Mouse (Mus musculus) MEL (cell line): ENCODE measurements around the gene Rasip1. TPM values are rescaled to one million over a fixed set of nuclear protein-coding genes. Genes with fewer than 3 reads are reported as not detected.

Source experiments
- DNase-seq: peaks from one replicate; pipeline ENCODE4 v3.0.0; 2011; ENCODE audit warnings: low read depth, low spot score
- H3K27ac ChIP-seq: 2 replicates; pipeline ENCODE4 v1.5.1; 2012; ENCODE audit warnings: low read depth, mild to moderate bottlenecking, control low read depth, low read length, moderate library complexity; ENCODE audit not compliant: control insufficient read depth
- H3K27me3 ChIP-seq, 2 experiments: fragments of 150-350 bp in 1 of 2; sonication (generic) in 1 of 2; 2 replicates each; pipeline ENCODE4 v1.6.1; 2012; ENCODE audit warnings: low read length in 2 of 2, mild to moderate bottlenecking in 2 of 2, improper control_type of control experiment in 1 of 2, moderate library complexity in 1 of 2; ENCODE audit not compliant: insufficient read depth in 2 of 2, control insufficient read depth in 1 of 2
- H3K36me3 ChIP-seq, 2 experiments: 2 replicates each; pipeline ENCODE4 v1.6.1; 2012 to 2014; ENCODE audit warnings: low read length in 2 of 2, improper control_type of control experiment in 1 of 2, inconsistent platforms in 1 of 2, mild to moderate bottlenecking in 1 of 2; ENCODE audit not compliant: insufficient read depth in 2 of 2, control insufficient read depth in 1 of 2
- H3K4me1 ChIP-seq, 2 experiments: fragments of 150-350 bp in 1 of 2; sonication (generic) in 1 of 2; 2 replicates each; pipeline ENCODE4 v1.6.1; 2012; ENCODE audit warnings: low read length in 2 of 2, improper control_type of control experiment in 1 of 2, mild to moderate bottlenecking in 1 of 2; ENCODE audit not compliant: insufficient read depth in 2 of 2, control insufficient read depth in 1 of 2
- H3K4me3 ChIP-seq, 2 experiments: fragments of 150-350 bp in 1 of 2; sonication (generic) in 1 of 2; 2 replicates each; pipeline ENCODE4 v1.5.1; 2012; ENCODE audit warnings: low read depth in 2 of 2, low read length in 2 of 2, mild to moderate bottlenecking in 2 of 2, moderate library complexity in 2 of 2, control low read depth in 1 of 2, improper control_type of control experiment in 1 of 2; ENCODE audit not compliant: control insufficient read depth in 1 of 2, insufficient read depth in 1 of 2
- H3K79me2 ChIP-seq: 2 replicates; pipeline ENCODE4 v1.6.1; 2012; ENCODE audit warnings: mild to moderate bottlenecking, low read length, moderate library complexity; ENCODE audit not compliant: control insufficient read depth, poor library complexity, insufficient read depth
- H3K9ac ChIP-seq: 2 replicates; pipeline ENCODE4 v1.6.1; 2012; ENCODE audit warnings: low read depth, mild to moderate bottlenecking, control low read depth, low read length, moderate library complexity; ENCODE audit not compliant: control insufficient read depth, poor library complexity, severe bottlenecking
- H3K9me3 ChIP-seq: fragments of 150-350 bp; sonication (generic); replicated peaks from 2 replicates; pipeline ENCODE4 v1.6.1; 2012; ENCODE audit warnings: mild to moderate bottlenecking, low read length, improper control_type of control experiment, moderate library complexity; ENCODE audit not compliant: insufficient read depth
- BHLHE40 ChIP-seq: IDR thresholded peaks from 2 replicates; pipeline ENCODE4 v1.6.1; 2012; ENCODE audit warnings: low read depth, mild to moderate bottlenecking, inconsistent platforms, low read length, improper control_type of control experiment, borderline replicate concordance
- CHD1 ChIP-seq: IDR thresholded peaks from 2 replicates; pipeline ENCODE4 v1.6.1; 2012; ENCODE audit warnings: low read depth, mild to moderate bottlenecking, inconsistent platforms, low read length, improper control_type of control experiment
- CTCF ChIP-seq, 3 experiments: IDR thresholded peaks in 2 of 3; conservative IDR thresholded peaks in 1 of 3; 2 replicates each; pipeline ENCODE4 v1.5.1; 2011 to 2012; ENCODE audit warnings: low read length in 3 of 3, low read depth in 2 of 3, mild to moderate bottlenecking in 2 of 3, improper control_type of control experiment in 1 of 3, inconsistent platforms in 1 of 3, mixed read lengths in 1 of 3, moderate library complexity in 1 of 3; ENCODE audit not compliant: control insufficient read depth in 1 of 3, insufficient read depth in 1 of 3, poor library complexity in 1 of 3, severe bottlenecking in 1 of 3
- E2F4 ChIP-seq: IDR thresholded peaks from 2 replicates; pipeline ENCODE4 v1.6.1; 2011; ENCODE audit warnings: low read depth, low read length, improper control_type of control experiment, borderline replicate concordance
- ELF1 ChIP-seq: IDR thresholded peaks from 2 replicates; pipeline ENCODE4 v1.6.1; 2014; ENCODE audit warnings: low read depth, mild to moderate bottlenecking, inconsistent platforms, low read length, improper control_type of control experiment, moderate library complexity
- ETS1 ChIP-seq: IDR thresholded peaks from 2 replicates; pipeline ENCODE4 v1.6.1; 2012; ENCODE audit warnings: low read depth, mild to moderate bottlenecking, inconsistent platforms, low read length, improper control_type of control experiment, moderate library complexity
- GABPA ChIP-seq: IDR thresholded peaks from 2 replicates; pipeline ENCODE4 v1.6.1; 2012; ENCODE audit warnings: low read depth, mild to moderate bottlenecking, inconsistent platforms, low read length, improper control_type of control experiment, moderate library complexity
- GATA1 ChIP-seq: IDR thresholded peaks from 2 replicates; pipeline ENCODE4 v1.6.1; 2011; ENCODE audit warnings: low read depth, low read length, improper control_type of control experiment
- HCFC1 ChIP-seq: IDR thresholded peaks from 2 replicates; pipeline ENCODE4 v1.6.1; 2012; ENCODE audit warnings: low read depth, mild to moderate bottlenecking, inconsistent platforms, low read length, improper control_type of control experiment, moderate library complexity
- JUND ChIP-seq: IDR thresholded peaks from 2 replicates; pipeline ENCODE4 v1.6.1; 2011; ENCODE audit warnings: low read depth, mild to moderate bottlenecking, improper control_type of control experiment, low read length
- MAFK ChIP-seq: IDR thresholded peaks from 2 replicates; pipeline ENCODE4 v1.6.1; 2011; ENCODE audit warnings: low read depth, mild to moderate bottlenecking, low read length, improper control_type of control experiment, borderline replicate concordance
- MYB ChIP-seq: IDR thresholded peaks from 2 replicates; pipeline ENCODE4 v1.6.1; 2011; ENCODE audit warnings: mild to moderate bottlenecking, low read depth, low read length, improper control_type of control experiment
- MYC ChIP-seq: IDR thresholded peaks from 2 replicates; pipeline ENCODE4 v1.6.1; 2011; ENCODE audit warnings: low read depth, mild to moderate bottlenecking, low read length, improper control_type of control experiment, moderate library complexity
- NRF1 ChIP-seq: IDR thresholded peaks from 2 replicates; pipeline ENCODE4 v1.6.1; 2014; ENCODE audit warnings: low read depth, mild to moderate bottlenecking, inconsistent platforms, low read length, improper control_type of control experiment, moderate library complexity; ENCODE audit not compliant: poor library complexity, insufficient read depth, severe bottlenecking
- POLR2AphosphoS2 ChIP-seq: IDR thresholded peaks from 2 replicates; pipeline ENCODE4 v1.6.1; 2011; ENCODE audit warnings: low read length, improper control_type of control experiment
- RAD21 ChIP-seq: IDR thresholded peaks from 2 replicates; pipeline ENCODE4 v1.6.1; 2011; ENCODE audit warnings: mild to moderate bottlenecking, low read depth, low read length, improper control_type of control experiment
- RCOR1 ChIP-seq: IDR thresholded peaks from 2 replicates; pipeline ENCODE4 v1.6.1; 2012; ENCODE audit warnings: low read depth, mild to moderate bottlenecking, inconsistent platforms, low read length, improper control_type of control experiment
- SIN3A ChIP-seq: IDR thresholded peaks from 2 replicates; pipeline ENCODE4 v1.6.1; 2012; ENCODE audit warnings: low read length, improper control_type of control experiment, inconsistent platforms
- SMC3 ChIP-seq: IDR thresholded peaks from 2 replicates; pipeline ENCODE4 v1.6.1; 2011; ENCODE audit warnings: low read depth, low read length, improper control_type of control experiment
- UBTF ChIP-seq: IDR thresholded peaks from 2 replicates; pipeline ENCODE4 v1.6.1; 2012; ENCODE audit warnings: low read depth, mild to moderate bottlenecking, inconsistent platforms, low read length, improper control_type of control experiment, moderate library complexity, borderline replicate concordance; ENCODE audit not compliant: insufficient read depth
- USF1 ChIP-seq: IDR thresholded peaks from 2 replicates; pipeline ENCODE4 v1.6.1; 2014; ENCODE audit warnings: low read depth, mild to moderate bottlenecking, inconsistent platforms, low read length, improper control_type of control experiment, moderate library complexity
- USF2 ChIP-seq, 2 experiments: IDR thresholded peaks; 2 replicates each; pipeline ENCODE4 v1.6.1; 2011 to 2012; ENCODE audit warnings: improper control_type of control experiment in 2 of 2, low read length in 2 of 2, borderline replicate concordance in 1 of 2, inconsistent platforms in 1 of 2, low read depth in 1 of 2, mild to moderate bottlenecking in 1 of 2; ENCODE audit not compliant: insufficient read depth in 1 of 2
- ZC3H11A ChIP-seq: IDR thresholded peaks from 2 replicates; pipeline ENCODE4 v1.6.1; 2012; ENCODE audit warnings: low read depth, mild to moderate bottlenecking, inconsistent platforms, low read length, improper control_type of control experiment
- ZKSCAN1 ChIP-seq: IDR thresholded peaks from 2 replicates; pipeline ENCODE4 v1.6.1; 2012; ENCODE audit warnings: low read depth, mild to moderate bottlenecking, inconsistent platforms, low read length, improper control_type of control experiment, moderate library complexity
- ZNF384 ChIP-seq: IDR thresholded peaks from 2 replicates; pipeline ENCODE4 v1.6.1; 2012; ENCODE audit warnings: low read depth, mild to moderate bottlenecking, inconsistent platforms, low read length, improper control_type of control experiment
- polyA plus RNA-seq, 2 experiments: library from polyadenylated mRNA; stranded (reverse) in 1 of 2; unstranded in 1 of 2; fragments of >175 nt in 1 of 2; fragments of >200 nt in 1 of 2; gene quantifications; 2 replicates each; pipeline versions ENCODE4 v1.2.1 to v1.2.4; 2012; ENCODE audit warnings: low replicate concordance in 2 of 2, low read depth in 1 of 2; ENCODE audit not compliant: insufficient read length in 2 of 2, insufficient read depth in 1 of 2, missing spikeins in 1 of 2
- total RNA-seq: library from RNA; depleted of rRNA; stranded (reverse); fragments of 300-350 nt; gene quantifications from 2 replicates; pipeline ENCODE4 v1.2.3, GENCODE M21; 2012

The Rasip1 gene
- total and polyA plus RNA-seq, 3 experiments: 0.65 to 1.1 TPM; not detected in 1

DNA sequence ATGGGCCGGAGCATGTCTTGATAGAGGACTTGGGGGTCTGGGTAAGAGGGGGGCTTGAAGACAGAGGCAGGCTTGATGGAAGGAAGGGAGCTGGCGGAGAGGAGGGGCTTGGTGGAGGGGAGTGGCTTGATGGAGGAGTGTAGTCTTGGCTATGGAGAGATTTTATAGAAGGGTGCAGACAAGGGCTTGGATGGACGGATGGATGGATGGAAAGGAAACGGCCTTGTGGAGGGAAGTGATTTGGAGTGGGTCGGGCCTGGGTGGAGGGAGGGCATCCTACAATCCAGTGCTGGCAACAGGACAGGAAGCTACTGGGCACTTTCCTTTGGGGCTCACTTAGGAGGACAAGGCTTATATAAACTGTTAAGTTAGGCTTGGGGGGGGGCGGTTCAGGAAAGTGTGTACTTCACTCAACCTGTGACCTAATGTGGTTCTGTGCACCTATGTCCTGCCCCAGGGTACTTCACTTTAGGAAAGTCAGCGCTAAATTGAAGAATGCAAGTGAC lies 664 bp upstream of the Rasip1 start:
- H3K79me2 ChIP-seq: peaks cover 2% of the 10 kb centered on the region; the same call in 1 of the 2 replicates
- H3K27ac ChIP-seq: no peak overlapping the region
- H3K4me3 ChIP-seq: no peak overlapping the region
- no peaks in the 10 kb centered on the region for H3K9me3 ChIP-seq
- H3K36me3 ChIP-seq: no peaks in the 10 kb centered on the region
- no peaks in the 10 kb centered on the region; a peak in 1 of 4 replicates for H3K27me3 ChIP-seq
- TF ChIP-seq MYB (no peak), USF2 (IDR thresholded peaks at IDR 0.05; ENCODE audit: borderline replicate concordance in 1 of 2, insufficient read depth in 1 of 2, low read depth in 1 of 2, low read length in 2 of 2) (no peak), BHLHE40 (no peak), SMC3 (no peak), ZC3H11A (no peak), SIN3A (no peak), CHD1 (no peak), USF1 (no peak), CTCF (IDR thresholded peaks at IDR 0.05 in 2 of 3, conservative IDR thresholded peaks at IDR 0.05 in 1 of 3; ENCODE audit: control insufficient read depth in 1 of 3, insufficient read depth in 1 of 3, low read depth in 2 of 3, low read length in 3 of 3, poor library complexity in 1 of 3, severe bottlenecking in 1 of 3) (no peak), GATA1 (no peak), ZKSCAN1 (no peak), RAD21 (no peak)
- no peak overlapping the region for H3K9ac ChIP-seq
- no peak for DNase-seq
- peaks cover 0 to 13% of the 10 kb centered on the region in 2 experiments; a peak in 1 of 4 replicates for H3K4me1 ChIP-seq

DNA sequence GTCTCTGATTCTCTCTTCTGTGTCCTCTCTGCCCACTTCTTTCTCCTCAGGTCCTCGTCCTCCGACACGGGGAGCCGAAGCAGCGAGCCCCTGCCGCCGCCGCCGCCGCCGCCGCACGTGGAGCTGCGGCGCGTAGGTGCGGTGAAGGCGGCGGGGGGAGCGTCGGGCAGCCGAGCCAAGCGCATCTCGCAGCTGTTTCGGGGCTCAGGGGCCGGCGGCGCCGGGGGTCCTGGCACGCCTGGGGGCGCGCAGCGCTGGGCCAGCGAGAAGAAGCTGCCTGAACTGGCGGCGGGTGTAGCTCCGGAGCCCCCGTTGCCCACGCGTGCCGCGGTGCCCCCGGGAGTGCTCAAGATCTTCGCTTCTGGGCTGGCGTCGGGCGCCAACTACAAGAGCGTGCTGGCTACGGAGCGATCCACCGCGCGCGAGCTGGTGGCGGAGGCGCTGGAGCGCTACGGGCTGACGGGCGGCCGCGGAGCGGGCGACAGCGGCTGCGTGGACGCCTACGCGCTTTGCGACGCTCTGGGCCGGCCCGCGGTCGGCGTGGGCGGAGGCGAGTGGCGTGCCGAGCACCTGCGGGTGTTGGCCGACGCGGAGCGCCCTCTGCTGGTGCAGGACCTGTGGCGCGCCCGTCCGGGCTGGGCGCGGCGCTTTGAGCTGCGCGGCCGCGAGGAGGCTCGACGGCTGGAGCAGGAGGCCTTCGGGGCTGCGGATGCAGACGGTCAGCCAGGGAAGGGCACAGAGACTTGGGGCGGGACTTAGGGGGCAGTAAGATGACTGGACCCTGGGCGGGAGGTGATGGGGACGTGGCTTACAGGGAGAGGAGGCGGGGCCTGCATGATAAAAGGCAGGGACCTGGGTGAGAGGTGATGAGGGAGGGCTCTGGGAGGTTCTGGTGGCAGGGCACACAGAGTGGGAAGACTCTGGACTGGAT lies 1.3 kb downstream of the Rasip1 start:
- DNase-seq: peak; percentile 89
- Histone ChIP-seq H3K9me3 (no peaks in the 10 kb centered on the region), H3K27me3 (no peaks in the 10 kb centered on the region), H3K9ac (peak overlapping the region; percentile 88), H3K79me2 (peaks cover 2% of the 10 kb centered on the region; the same call in 1 of the 2 replicates), H3K4me1 (peaks cover 0 to 13% of the 10 kb centered on the region in 2 experiments; a peak in 1 of 4 replicates), H3K4me3 (peak overlapping the region; percentile 59 to 60), H3K27ac (no peak overlapping the region), H3K36me3 (no peaks in the 10 kb centered on the region)
- TF ChIP-seq USF2 (IDR thresholded peaks at IDR 0.05; ENCODE audit: borderline replicate concordance in 1 of 2, insufficient read depth in 1 of 2, low read depth in 1 of 2, low read length in 2 of 2) (no peak), NRF1 (peak; percentile 46; the same call in 1 of the 2 replicates), SMC3 (peak; percentile 76), MYB (no peak), UBTF (0 out of 2 replicates have a peak, but pooled peaks have one; percentile 67), GABPA (no peak), E2F4 (no peak), MAFK (no peak), CTCF (IDR thresholded peaks at IDR 0.05 in 2 of 3, conservative IDR thresholded peaks at IDR 0.05 in 1 of 3; ENCODE audit: control insufficient read depth in 1 of 3, insufficient read depth in 1 of 3, low read depth in 2 of 3, low read length in 3 of 3, poor library complexity in 1 of 3, severe bottlenecking in 1 of 3) (peak; percentile 58 to 93 (median 89)), JUND (no peak), MYC (0 out of 2 replicates have a peak, but pooled peaks have one; percentile 39), POLR2AphosphoS2 (no peak; the same call in 1 of the 2 replicates), ELF1 (0 out of 2 replicates have a peak, but pooled peaks have one; percentile 27), CHD1 (no peak), HCFC1 (peak; percentile 57), RCOR1 (no peak), BHLHE40 (peak; percentile 80), ZNF384 (no peak), ETS1 (peak; percentile 35; the same call in 1 of the 2 replicates), GATA1 (no peak), ZKSCAN1 (no peak)
